Mouse (Mus musculus): ENCODE measurements around the gene Grm4. TPM values are rescaled to one million over a fixed set of nuclear protein-coding genes. Genes with fewer than 3 reads are reported as not detected.

The Grm4 gene
- polyA plus RNA-seq, 1 experiment from 2014 or later: 11.0 TPM

Other genes with a start within 250 kb of the Grm4 start
- 124 and 134 TPM in 2 replicates for gene Hmga1, start 35.1 kb upstream of the Grm4 start, polyA plus RNA-seq (2015; fragmentation: Nextera tagmentation; extraction: Ambion mirVana)
- gene AI413582, start 44.4 kb upstream of the Grm4 start, polyA plus RNA-seq (2015; fragmentation: Nextera tagmentation; extraction: Ambion mirVana): 55.4 and 65.8 TPM in 2 replicates
- 246 and 248 TPM in 2 replicates for gene Nudt3, start 102.1 kb upstream of the Grm4 start, polyA plus RNA-seq (2015; fragmentation: Nextera tagmentation; extraction: Ambion mirVana)
- not detected in 2 replicates for gene RPS10-NUDT3, start 113.8 kb upstream of the Grm4 start, polyA plus RNA-seq (2015; fragmentation: Nextera tagmentation; extraction: Ambion mirVana)
- 400 and 420 TPM in 2 replicates for gene Rps10, start 115.3 kb upstream of the Grm4 start, polyA plus RNA-seq (2015; fragmentation: Nextera tagmentation; extraction: Ambion mirVana)
- gene Pacsin1, start 134.1 kb upstream of the Grm4 start, polyA plus RNA-seq (2015; fragmentation: Nextera tagmentation; extraction: Ambion mirVana): 58.9 and 67.7 TPM in 2 replicates
- 1.5 and 2.6 TPM in 2 replicates for gene Spdef, start 207.6 kb upstream of the Grm4 start, polyA plus RNA-seq (2015; fragmentation: Nextera tagmentation; extraction: Ambion mirVana)